Mouse (Mus musculus) heart, postnatal 0 days (tissue): Measurements from ENCODE around the gene Gm8797. TPM values are rescaled to one million over a fixed set of nuclear protein-coding genes. Genes with fewer than 3 reads are reported as not detected.
"Not testable (repeated sequence)": the region's sequence is repeated elsewhere in the genome, so short reads cannot be mapped to it uniquely, and the experiment has no call there.

ENCODE experiments used
- ATAC-seq: fragments of 200-750 bp; cut with Nextera tagmentation; 2 replicates; pipeline ENCODE4 v1.8.0; 2017; ENCODE audit warnings: low read depth, moderate number of reproducible peaks, moderate library complexity; ENCODE audit not compliant: insufficient read depth
- DNase-seq: peaks from one replicate; pipeline ENCODE4 v3.0.0-alpha.2; 2016; ENCODE audit warnings: low spot score
- H3K27ac ChIP-seq: fragments of 300-500 bp; sonication (generic); 2 replicates; pipeline ENCODE4 v1.5.1; 2014; ENCODE audit warnings: low read depth, mild to moderate bottlenecking
- H3K27me3 ChIP-seq: fragments of 300-500 bp; sonication (generic); 2 replicates; pipeline ENCODE4 v1.6.1; 2014; ENCODE audit warnings: low read length, mixed read lengths; ENCODE audit not compliant: control insufficient read depth, insufficient read depth
- H3K36me3 ChIP-seq: fragments of 300-500 bp; sonication (generic); replicated peaks from 2 replicates; pipeline ENCODE4 v1.6.1; 2014; ENCODE audit warnings: low read length, mixed read lengths; ENCODE audit not compliant: control insufficient read depth, insufficient read depth
- H3K4me1 ChIP-seq: fragments of 300-500 bp; sonication (generic); 2 replicates; pipeline ENCODE4 v1.6.1; 2014; ENCODE audit warnings: antibody characterized with exemption; ENCODE audit not compliant: control insufficient read depth, insufficient read depth
- H3K4me2 ChIP-seq: fragments of 300-500 bp; sonication (generic); 2 replicates; pipeline ENCODE4 v1.6.1; 2014; ENCODE audit warnings: low read depth, mild to moderate bottlenecking, low read length, moderate library complexity
- H3K4me3 ChIP-seq: fragments of 300-500 bp; sonication (generic); 2 replicates; pipeline ENCODE4 v1.5.1; 2014; ENCODE audit warnings: low read depth, low read length
- H3K9ac ChIP-seq: fragments of 300-500 bp; sonication (generic); replicated peaks from 2 replicates; pipeline ENCODE4 v1.6.1; 2014; ENCODE audit warnings: low read depth, low read length, mixed read lengths
- H3K9me3 ChIP-seq: fragments of 300-500 bp; sonication (generic); replicated peaks from 2 replicates; pipeline ENCODE4 v1.6.1; 2016; ENCODE audit warnings: low read length; ENCODE audit not compliant: control insufficient read depth
- CTCF ChIP-seq: IDR thresholded peaks from 2 replicates; pipeline ENCODE4 v1.5.1; 2016; ENCODE audit warnings: antibody characterized with exemption, control low read depth, low read depth
- EP300 ChIP-seq: IDR thresholded peaks from 2 replicates; pipeline ENCODE4 v1.6.1; 2016; ENCODE audit warnings: antibody characterized with exemption, low read depth
- WGBS: fragments of 180-500 bp; shearing (Covaris S2); extraction: QIAGEN DNeasy Blood & Tissue Kit; methylation state at CpG from one replicate; pipeline ENCODE4 v1.1.7; 2014; 5-methylcytosine and 5-hydroxymethylcytosine counted together
- polyA plus RNA-seq: library from polyadenylated mRNA; unstranded; fragments of >200 nt; fragmentation: Nextera tagmentation; extraction: Ambion mirVana; gene quantifications from 2 replicates; pipeline ENCODE4 v1.2.1, GENCODE M21; 2015
- total RNA-seq: library from RNA; depleted of rRNA; stranded (reverse); fragments of >200 nt; gene quantifications from 2 replicates; pipeline ENCODE4 v1.2.3, GENCODE M21; 2014; ENCODE audit warnings: low replicate concordance; rRNA removed

The Gm8797 gene
- total RNA-seq (0.81 TPM in 1 of 2 replicates, not detected in the other), polyA plus RNA-seq (8.2 and 9.0 TPM in 2 replicates)

DNA sequence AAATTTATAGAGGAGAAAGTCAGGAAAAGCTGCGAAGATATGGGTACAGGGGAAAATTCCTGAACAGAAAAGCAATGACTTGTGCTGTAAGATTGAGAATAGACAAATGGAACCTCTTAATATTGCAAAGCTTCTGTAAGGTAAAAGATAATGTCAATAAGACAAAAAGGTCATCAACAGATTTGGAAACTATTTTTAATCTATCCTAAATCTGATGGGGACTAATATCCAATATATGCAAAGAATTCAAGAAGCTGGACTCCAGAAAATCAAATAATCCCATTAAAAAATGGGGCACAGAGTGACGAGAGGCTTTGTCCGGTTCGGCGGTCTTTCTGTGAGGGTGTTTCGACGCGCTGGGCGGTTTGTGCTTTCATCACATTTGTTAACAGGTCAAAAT is at the start of gene Gm8797:
Gm8797 (plus strand) TSS at position 301 of the 400 bp plus-strand sequence.
- H3K36me3 ChIP-seq, H3K27ac ChIP-seq, H3K4me1 ChIP-seq, DNase-seq, H3K27me3 ChIP-seq, ATAC-seq, H3K4me2 ChIP-seq, H3K9ac ChIP-seq, H3K9me3 ChIP-seq, H3K4me3 ChIP-seq: not testable (repeated sequence)
- WGBS, result 86% methylated on average over 9 of the region's 9 CpGs

DNA sequence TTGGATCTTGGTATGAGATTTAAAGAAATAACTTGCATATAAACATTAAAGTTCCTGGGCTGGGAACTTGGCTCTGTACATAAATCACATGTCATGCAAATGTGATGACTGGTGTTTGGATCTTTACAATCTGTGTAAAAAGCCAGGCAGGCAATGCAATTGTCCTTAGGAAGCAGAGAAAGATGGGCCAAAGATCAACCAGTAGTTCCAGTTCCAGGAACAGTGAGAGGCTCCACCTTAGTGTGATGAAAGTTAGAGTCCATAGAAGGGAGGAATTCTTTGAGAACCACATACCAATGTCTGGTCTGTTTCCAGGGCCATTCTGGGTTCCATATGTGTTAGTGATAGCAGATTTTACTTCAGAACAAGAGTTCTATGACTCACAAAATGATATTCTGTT is 36.1 kb upstream of the Gm8797 start:
- Histone ChIP-seq H3K36me3 (no peaks in the 10 kb centered on the region), H3K4me1 (no peaks in the 10 kb centered on the region), H3K4me2 (no peak overlapping the region), H3K9ac (no peak overlapping the region), H3K9me3 (no peaks in the 10 kb centered on the region), H3K4me3 (no peak overlapping the region), H3K27me3 (no peaks in the 10 kb centered on the region), H3K27ac (no peak overlapping the region)
- TF ChIP-seq EP300 (no peak), CTCF (no peak)
- no peak for DNase-seq
- ATAC-seq, result no peak

DNA sequence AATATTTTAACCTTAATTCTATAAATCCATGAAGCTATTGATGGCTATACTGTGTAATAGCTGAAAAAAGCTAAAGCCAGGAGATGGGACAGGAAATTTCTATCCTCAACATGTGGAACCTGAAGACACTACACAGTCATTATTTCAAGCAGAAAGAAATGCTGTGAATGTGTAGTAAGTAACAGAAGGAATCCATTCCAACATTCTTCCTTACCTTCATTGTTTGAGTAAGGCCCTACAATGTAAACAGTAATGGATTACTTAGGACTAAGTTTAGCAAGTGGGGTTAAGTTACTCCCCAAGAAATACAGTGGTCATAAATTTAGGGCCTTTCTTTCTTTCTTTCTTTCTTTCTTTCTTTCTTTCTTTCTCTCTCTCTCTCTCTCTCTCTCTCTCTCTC is 17.7 kb upstream of the Gm8797 start:
- DNase-seq, result no peak
- H3K4me3 ChIP-seq, result no peak overlapping the region
- H3K27me3 ChIP-seq, result no peaks in the 10 kb centered on the region
- no peaks in the 10 kb centered on the region for H3K4me1 ChIP-seq
- TF ChIP-seq CTCF (no peak), EP300 (no peak)
- no peak overlapping the region for H3K27ac ChIP-seq
- H3K36me3 ChIP-seq, result no peaks in the 10 kb centered on the region
- H3K9me3 ChIP-seq, result no peaks in the 10 kb centered on the region
- H3K9ac ChIP-seq, result no peak overlapping the region
- no peak for ATAC-seq
- H3K4me2 ChIP-seq, result no peak overlapping the region

DNA sequence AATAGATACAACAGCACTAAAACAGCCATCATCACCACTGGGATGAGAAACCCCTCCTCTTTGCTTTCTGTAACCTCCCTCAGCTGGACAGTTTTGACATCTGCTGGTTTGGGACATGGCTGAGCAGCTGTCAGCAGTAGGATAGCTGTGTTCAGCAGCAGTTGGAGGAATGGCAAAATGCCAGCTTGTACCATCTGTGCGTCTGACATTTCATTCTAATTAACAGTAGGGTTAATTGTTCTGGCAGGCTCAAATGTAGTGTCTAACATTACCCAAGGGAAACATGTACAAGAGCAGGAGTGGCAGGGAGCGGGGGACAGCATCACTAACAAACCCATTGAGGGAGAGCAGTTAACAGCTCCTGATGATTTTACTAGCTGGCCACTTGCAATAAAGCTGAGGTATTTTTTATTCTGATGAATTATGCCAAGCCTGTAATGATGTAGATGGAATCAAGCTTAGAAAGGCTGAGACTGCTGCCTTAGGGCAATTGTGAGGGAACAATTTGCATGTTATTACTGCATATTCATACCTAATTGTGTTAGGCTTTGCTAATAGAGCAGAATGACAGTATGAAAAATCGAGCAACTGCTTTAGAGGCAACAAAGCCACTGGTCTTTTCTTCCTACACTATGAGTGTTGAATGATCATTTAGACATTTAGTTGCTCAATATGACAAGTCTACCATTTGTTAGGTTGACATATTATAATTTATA is 4.3 kb downstream of the Gm8797 start:
- H3K27me3 ChIP-seq, result no peaks in the 10 kb centered on the region
- DNase-seq, result no peak
- TF ChIP-seq CTCF (no peak), EP300 (no peak)
- H3K4me2 ChIP-seq, result no peak overlapping the region
- H3K36me3 ChIP-seq, result no peaks in the 10 kb centered on the region
- H3K27ac ChIP-seq, result no peak overlapping the region
- H3K9me3 ChIP-seq, result no peaks in the 10 kb centered on the region
- no peak overlapping the region for H3K4me3 ChIP-seq
- H3K4me1 ChIP-seq, result no peaks in the 10 kb centered on the region
- 48% methylated on average over 3 of the region's 3 CpGs for WGBS
- H3K9ac ChIP-seq, result no peak overlapping the region
- no peak for ATAC-seq

DNA sequence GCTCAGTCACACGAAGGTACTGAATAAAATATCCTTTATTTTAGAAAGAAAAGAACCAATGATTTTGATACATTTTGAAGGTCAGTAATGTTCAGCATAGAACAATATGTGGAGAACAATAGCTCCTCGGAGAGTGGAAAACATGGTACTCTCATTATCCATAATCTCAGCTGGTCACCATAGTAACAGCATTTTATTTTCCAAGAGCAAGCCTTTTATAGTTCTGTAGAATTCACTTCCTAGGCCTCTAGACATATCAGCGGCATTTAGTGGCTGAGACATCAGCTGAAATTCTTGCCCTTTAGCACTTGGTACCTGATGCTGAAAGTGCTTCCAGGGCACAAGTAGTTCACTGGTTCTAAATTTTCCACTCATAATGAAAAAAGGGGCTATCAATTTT is 15.7 kb downstream of the Gm8797 start:
- TF ChIP-seq CTCF (no peak), EP300 (no peak)
- no peak for ATAC-seq

DNA sequence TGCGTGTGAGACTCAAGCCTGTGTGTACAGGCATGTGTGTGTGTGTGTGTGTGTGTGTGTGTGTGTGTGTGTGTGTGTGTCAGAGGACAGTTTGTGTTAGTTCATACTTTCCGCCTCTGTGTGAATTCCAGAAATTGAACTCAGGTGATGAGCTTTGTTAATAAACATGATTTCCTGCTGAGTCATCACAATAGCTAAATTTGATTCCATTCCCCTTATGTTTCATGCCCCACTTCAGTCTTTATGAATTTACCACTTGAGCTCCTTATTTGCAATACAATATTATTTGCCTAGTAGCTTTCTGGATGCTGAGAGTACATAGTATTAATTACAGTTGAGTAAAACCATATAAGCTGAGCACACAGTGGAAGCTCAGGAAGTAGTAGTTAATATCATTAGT is 26.3 kb downstream of the Gm8797 start:
- no peaks in the 10 kb centered on the region for H3K4me1 ChIP-seq
- no peaks in the 10 kb centered on the region for H3K27me3 ChIP-seq
- DNase-seq (no peak), ATAC-seq (no peak)
- H3K9ac ChIP-seq, result no peak overlapping the region
- H3K9me3 ChIP-seq, result no peaks in the 10 kb centered on the region
- WGBS, result 84% methylated on average over 2 of the region's 2 CpGs
- TF ChIP-seq EP300 (no peak), CTCF (no peak)
- H3K4me3 ChIP-seq, result no peak overlapping the region
- H3K4me2 ChIP-seq, result no peak overlapping the region
- H3K27ac ChIP-seq, result no peak overlapping the region
- no peaks in the 10 kb centered on the region for H3K36me3 ChIP-seq

More for the DNA sequence above, 15.7 kb downstream of the Gm8797 start:
- no peaks in the 10 kb centered on the region for H3K27me3 ChIP-seq
- no peak for DNase-seq
- no peaks in the 10 kb centered on the region for H3K9me3 ChIP-seq
- no peak overlapping the region for H3K9ac ChIP-seq
- H3K4me1 ChIP-seq, result no peaks in the 10 kb centered on the region
- H3K4me3 ChIP-seq, result no peak overlapping the region
- no peak overlapping the region for H3K4me2 ChIP-seq
- WGBS, result 68% methylated on average over 3 of the region's 3 CpGs
- no peaks in the 10 kb centered on the region for H3K36me3 ChIP-seq
- no peak overlapping the region for H3K27ac ChIP-seq
